Mouse (Mus musculus) ES-E14 (cell line): Measurements from ENCODE around the gene Bzw2.

Experiments used
- HCFC1 ChIP-seq: IDR thresholded peaks from 2 replicates; pipeline ENCODE4 v1.6.1; 2012; ENCODE audit warnings: low read length, inconsistent platforms, borderline replicate concordance; ENCODE audit not compliant: insufficient read depth
- MAFK ChIP-seq: IDR thresholded peaks from 2 replicates; pipeline ENCODE4 v1.6.1; 2014; ENCODE audit warnings: mild to moderate bottlenecking, low read depth, low read length, inconsistent platforms; ENCODE audit not compliant: insufficient read depth

DNA sequence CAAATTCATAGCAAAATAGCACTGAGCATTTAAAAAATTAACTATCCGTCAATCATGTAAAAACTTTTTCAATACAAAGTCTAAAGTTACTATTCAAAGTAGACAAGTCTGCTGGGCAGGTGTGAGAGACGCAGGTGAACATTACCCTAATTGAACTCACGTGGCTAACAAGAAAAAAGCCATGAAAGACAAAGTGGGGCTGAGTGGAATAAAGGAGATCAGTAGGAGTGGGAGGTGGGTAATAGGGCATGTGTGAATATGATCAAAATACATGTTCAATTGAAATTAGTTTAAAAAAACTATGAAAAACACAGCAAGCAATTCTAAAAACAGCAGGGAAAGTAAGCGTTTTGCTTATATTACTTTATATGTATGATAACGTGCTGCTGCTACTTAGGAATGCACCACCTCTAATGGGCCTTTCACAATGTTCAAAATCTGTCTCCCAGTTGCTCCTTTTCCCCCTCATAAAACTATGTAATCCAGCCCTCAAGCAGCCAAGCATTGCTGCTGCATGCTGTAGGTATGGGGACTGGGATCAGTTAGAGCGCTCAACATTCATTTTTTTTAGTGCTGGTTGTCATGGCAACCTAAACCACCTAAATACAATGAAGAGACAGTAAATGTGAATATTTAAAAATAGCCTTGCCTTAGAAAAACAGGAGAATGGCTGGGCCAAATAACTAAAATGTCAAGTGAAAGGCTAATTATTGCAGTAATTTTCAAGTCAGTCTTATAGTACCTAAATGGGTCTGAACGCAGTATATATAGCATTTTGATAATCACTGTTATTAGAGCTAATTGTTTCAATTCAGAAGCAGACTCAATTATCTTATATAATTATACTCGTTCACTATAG lies 54.9 kb downstream of the Bzw2 start:
- no peak for TF ChIP-seq MAFK
- no peak for TF ChIP-seq HCFC1
